Mouse (Mus musculus) erythroblast, adult 5-6 weeks (primary cell): ENCODE results near the gene Swap70. TPM values are rescaled to one million over a fixed set of nuclear protein-coding genes. Genes with fewer than 3 reads are reported as not detected.

Experiments used
- ATAC-seq: replicated peaks from 2 replicates; pipeline ENCODE4 v1.8.0; 2016; ENCODE audit warnings: moderate number of reproducible peaks, mild to moderate bottlenecking, moderate TSS enrichment, inconsistent platforms; ENCODE audit not compliant: poor library complexity, low FRiP score, severe bottlenecking
- total RNA-seq, 2 experiments: library from RNA; stranded (forward) in 1 of 2; stranded (reverse) in 1 of 2; fragments of 150-400 nt in 1 of 2; fragments of 200-764, 138-1000 nt in 1 of 2; gene quantifications; 2 replicates each; pipeline versions ENCODE4 v1.2.3 to v1.2.4; 2015 to 2017; ENCODE audit warnings: low replicate concordance in 2 of 2

The Swap70 gene
- total RNA-seq, 2 experiments from 2014 or later = 3.1 to 11.2 TPM

DNA sequence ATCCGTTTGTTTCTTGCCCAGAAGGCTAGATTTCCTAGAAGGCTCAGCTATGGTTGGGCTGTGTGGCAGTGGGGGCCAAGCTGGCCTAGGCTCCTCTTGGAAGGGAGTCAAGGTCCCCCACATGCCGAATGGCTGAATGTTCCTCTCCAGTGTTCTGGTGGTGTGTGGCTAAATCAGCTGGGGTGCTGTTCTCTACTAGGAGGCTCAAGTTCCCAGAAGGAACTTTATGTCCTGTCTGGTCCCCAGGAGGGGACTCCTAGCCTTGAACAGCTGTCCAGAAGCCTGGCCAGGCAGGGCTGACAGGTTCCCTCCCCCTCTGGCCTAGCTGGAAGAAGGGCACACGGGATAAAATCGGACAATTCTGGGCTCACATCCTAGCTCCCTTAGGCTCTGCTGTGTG, 76.1 kb downstream of the Swap70 start:
- no peak for ATAC-seq

DNA sequence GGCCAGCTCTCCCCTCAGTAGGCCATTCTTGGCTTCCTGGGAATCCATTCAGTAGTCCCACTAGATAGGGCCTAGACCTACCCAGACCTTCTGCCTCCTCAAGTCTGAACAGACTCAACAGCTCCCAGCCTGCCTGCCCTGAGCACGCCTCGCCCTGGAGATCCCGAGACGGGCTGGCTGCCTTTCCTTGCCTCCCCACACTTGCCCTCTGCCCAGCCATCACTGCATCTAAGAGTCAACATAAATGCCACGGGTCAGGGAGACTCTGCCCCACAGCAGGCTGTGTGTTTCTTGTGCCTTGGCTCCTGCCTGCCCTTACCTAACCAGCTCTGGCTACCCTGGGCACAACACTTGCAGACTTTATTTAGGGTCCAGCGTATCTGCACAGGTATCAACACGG, 76.6 kb downstream of the Swap70 start:
- no peak for ATAC-seq

DNA sequence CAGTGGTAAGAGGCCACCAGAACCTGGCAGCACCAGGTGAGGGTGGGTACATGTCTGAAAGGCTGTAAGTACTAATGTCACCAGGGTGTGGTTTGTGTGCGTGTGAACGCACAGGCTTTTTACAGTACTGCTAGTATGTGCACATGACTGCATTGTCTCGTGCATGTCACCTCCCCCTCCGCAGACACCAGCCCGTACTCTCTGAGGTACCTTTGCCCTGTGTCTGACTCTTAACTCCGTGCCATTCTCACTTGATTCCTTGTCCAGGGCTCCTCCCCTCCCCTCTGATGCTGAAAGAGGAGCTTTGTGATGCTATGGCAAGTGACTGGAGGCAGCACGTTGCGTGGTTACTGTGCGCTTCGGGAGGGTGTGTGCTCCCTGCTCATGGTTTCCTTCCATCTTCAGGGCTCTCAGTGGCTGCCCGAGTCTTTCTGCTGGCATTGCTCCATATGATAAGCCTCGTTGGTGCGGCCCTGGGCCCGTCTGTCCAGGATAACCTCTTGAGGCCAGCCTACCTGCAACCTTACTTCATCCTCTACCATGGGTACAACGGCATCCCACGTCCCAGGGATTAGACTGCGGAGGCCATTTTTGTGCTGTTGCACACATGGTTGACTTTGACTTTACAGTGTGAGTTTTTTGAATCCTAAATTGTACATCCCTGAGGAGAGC, 77.4 kb downstream of the Swap70 start:
- ATAC-seq = no peak

DNA sequence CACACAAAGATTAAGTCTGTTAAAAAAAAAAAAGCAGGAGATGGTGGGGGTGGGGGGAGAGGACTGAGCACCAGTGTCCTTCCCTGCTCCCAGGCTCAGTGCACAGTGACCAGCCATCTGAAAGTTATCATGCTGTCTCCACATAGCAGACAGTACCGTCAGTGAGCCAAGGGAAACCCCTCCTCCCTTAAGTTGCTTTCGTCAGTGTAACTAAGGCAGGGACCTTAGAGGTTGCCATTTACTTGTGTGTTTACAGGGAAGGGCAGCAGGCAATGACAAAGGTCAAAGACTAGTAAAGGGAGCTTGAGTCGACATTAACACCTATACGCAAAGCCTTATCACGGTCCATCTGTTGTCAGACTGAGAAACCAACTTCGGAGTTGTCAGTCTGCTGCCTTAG, 81.4 kb downstream of the Swap70 start:
- ATAC-seq = no peak

DNA sequence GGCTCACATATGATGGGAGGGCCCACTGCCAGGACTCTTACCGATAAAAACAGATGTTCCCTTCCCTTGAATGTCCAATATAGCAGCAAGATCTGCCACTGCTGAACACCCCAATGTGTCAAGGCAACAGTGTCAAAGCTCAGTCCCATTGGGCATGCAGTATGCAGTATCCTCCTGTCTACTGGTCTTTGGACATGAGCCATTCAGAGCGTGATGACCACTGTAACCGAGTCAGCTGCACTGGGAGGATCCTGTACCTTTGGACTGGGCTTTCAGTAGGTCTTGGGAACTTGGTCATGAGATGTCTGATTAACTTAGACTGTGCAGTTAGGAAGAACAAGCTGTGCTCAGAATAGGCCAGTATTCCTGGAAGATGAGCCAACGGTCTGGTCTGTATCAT, 84.0 kb downstream of the Swap70 start:
- no peak for ATAC-seq

DNA sequence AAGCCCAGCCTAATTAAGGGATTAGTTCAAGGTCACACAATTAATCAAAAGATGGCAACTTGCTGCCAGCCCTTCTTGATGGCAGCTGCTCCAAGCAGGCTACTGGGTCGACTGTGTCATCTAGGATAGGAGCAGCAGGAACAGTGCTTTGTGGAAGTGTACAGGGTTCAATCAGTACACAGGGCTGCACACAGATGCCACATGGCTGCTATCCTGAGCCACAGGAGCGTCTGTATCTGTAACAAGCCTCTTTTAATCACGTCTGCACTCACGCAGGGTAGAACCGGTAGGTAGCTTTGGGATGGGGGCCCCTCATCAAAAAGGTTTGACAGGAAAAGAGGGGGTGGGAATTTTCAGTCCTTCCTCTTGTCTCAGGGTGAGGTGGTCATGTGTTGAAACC, 84.8 kb downstream of the Swap70 start:
- ATAC-seq = no peak

DNA sequence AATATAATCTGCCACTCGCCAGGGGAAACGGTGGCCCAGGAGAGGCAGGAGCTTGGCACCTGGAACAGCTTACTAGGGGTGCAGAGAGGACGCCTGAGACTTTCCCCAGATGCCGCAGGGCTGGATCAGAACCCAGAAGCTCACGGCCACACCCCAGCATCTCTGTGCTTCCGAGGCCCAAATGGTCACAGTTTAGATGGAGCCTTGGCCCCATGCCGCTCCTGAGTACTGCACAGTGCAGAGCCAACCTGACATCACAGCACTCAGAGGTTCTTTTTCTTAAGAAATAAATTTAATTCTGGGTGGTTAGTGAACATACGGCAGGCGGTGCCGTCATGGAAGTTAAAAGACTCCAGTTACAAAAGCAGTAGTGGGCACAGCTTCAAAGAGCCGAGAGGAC, 86.2 kb downstream of the Swap70 start:
- ATAC-seq = no peak

DNA sequence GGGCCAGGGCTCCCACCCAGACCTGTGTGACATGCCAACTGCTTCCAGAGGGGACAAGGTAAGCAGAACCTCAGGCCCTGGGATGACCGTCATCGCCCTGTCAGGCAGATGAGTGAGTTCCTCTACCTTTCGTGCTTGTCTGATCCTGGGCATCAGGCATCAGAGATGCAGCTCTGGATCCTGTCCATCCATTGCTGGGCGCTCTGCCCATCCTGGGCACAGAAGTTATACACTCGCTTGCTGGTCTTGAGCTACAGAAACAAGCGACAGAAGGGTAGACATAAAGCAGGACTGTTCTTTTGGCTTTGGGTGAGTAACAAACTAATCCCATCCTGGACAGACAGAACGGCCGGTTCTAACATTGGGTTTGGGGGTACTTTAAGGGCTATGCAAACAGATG, 87.7 kb downstream of the Swap70 start:
- no peak for ATAC-seq

DNA sequence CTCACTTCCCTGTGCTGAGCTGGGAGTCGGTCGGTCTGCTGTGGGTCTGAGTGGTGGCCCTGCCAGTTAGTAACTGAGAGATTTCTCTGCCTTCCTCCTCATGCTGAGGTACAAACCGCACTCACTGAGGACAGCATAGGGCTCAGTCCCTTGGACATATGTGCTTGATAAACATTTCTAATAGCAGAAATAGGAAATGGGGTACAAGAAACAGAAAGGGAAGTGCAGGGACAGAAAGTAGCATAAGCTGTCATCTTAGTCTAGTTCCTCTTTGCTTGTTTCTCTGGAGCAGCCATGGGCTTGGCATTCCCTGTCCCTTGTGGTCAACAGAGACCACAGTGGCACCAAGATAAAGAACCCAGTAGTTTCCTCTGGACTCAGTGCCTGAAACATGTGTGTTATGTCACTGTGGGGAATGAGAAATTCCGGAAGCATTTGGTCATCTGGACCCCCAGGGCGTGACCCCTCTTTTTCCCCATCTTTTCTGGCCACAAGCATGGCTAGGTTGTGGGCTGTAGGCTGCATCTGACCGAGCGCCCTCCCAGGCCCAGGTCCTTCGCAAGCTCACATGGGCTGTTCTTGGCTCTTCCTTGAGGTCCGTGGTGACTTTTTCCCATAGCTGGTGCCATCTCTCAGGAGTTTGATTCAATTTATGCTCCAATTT, 92.0 kb downstream of the Swap70 start:
- ATAC-seq = no peak

DNA sequence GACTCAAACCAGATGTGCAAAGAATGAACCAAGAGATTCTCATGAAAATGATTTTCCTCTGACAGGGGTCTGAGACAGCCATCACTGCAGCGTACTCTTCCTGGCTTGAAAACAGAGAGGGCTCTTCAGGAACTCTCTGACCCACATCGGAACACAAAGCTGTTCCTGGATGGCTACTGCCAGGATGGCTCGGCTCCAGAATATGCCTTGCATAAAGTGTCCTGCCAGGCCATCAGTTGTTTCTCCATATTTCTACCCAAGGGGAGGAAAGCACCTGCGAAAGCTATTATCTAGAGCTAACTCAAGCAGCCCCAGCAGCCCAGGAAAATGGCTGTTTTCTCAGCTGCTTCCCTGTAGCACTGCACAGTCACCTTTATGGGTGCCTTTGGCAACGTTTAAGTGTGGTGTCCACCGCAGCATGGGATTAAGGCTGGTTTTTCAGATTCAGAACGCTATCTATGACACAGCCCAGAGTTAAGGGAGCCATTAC, 92.9 kb downstream of the Swap70 start:
- no peak for ATAC-seq

DNA sequence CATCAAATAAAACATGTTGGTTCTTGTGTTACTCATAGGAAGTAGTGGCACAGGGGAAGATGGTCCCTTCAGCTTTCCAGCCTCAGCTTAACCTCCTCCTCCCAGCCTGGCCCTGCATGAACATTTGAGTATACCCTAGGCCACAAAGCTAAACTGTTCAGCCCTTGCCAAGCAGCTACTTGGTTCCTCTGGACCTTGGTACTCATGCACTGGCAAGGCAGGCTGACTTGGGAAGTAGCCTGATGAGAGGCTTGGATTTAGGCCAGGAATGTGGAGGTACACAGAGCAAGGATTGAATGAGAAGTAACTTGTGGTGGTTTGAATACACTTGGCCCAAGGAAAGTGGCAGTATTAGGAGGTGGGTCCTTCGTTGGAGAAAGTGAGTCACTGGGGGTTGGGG, 93.8 kb downstream of the Swap70 start:
- no peak for ATAC-seq

DNA sequence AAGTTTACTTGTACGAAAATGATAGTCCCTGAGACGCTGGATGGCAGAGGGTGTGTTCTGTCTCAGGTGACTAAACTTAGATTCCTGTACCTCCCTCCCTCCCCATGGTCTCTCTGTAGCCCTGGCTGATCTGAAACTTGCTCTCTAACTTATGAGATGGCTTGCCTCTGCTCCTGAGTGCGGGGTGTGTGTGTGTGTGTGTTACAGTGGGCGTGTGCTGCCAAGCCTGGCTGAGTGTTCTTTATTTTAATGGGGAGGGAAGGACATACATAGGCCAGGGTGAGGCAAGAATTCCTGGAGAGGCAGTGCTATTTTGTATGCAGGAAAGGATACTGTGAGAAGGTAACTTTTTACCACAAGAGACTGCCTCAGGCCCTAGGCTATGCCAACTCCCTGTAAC, 95.9 kb downstream of the Swap70 start:
- no peak for ATAC-seq

DNA sequence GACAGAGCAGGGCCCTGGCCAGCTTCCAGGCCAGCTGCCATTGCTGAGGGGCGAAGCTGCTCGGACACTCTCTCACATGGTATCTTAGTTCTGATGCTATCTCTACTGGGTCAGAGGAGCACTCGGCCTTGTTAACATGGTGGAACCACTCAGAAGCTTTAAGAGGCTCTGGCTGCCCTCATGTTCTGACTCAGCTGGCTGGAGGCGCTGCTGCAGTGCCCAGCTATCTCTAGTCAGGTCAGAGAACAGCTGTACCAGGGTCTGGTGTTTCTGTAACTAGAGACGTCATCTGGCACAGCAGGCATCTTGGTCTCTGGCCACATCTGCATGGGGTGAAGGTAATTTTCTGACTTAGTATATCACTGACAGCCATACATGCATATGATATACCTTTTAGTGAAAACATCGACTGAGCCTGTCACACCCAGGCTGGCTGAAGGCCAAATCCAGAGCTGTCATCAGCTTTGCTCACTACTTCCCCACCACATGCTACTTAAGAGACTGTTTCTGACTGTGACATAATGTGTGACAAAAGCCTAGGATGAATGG, 97.5 kb downstream of the Swap70 start:
- ATAC-seq = no peak

DNA sequence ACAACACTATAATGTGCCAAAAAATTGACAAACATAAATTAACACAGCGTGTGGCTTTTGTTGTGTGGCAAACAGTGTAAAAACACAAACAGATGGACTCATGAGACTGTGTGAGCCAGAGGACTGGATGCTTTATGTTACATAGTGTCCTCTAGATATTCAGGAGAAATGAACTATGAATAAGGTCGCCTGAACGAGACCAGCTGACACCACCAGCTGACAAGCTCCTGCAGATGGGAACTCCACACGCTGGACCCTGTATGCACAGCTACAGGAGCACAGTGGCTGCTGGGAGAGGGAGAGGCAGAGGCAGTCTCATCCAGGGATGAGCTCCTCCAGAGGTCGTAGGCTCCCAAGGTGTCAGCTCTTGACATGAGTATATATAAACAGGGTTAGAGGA, 99.6 kb downstream of the Swap70 start:
- no peak for ATAC-seq

DNA sequence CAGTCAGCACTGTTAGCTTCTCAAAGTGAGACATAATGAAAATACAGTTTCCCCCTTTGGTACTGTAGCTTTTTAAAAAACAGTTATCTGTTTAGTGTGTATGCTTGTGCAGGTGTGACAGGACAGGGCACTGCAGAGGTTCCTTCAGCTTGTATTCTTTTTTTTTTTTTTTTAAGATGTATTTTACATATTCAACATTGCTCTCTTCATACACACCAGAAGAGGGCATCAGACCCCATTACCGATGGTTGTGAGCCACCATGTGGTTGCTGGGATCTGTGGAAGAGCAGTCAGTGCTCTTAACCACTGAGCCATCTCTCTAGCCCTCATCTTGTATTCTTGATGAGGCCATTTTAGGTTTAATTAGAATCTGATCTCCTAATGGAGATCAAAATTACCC, 103.3 kb downstream of the Swap70 start:
- no peak for ATAC-seq

DNA sequence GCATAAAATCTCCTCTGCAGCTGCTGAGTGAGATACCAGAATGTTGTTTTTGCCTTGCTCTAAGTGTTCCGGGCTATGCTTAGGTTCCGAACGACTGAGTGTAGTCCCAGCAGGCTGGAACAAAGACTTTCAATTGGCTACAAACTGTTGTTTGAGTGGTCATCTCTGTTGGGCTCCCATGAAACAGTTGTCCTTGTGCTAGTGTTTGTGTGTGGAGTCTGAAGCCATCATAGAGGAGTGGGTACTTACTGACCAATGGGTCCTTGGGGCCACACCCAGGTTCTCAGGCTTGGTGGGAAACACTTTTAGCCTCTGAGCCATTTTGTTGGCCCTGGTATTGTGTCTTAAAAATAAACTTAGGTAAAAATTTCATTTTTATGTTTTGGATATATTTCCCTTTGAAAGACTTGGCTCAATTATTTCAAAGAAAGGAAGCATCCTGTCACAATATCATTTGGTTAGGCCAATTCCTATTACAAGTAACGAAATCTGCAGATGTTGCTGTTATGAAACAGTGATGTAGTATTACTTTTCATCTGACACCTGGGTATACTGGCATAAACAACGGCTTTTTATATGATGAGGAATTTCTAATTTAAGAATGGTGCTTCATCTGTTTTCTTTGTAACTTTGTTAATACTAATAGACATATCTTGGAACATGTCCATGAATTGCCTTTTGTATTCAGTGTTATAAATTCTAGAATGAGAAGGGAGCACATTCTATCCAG, 104.0 kb downstream of the Swap70 start:
- no peak for ATAC-seq

Other genes starting within 250 kb of the Swap70 start
- 10.7 and 14.2 TPM in 2 replicates for gene Tmem41b, start 234.8 kb upstream of the Swap70 start, total RNA-seq (2015; ENCODE audit: low replicate concordance)
- 19.3 and 25.2 TPM in 2 replicates for gene Tmem41b, start 234.8 kb upstream of the Swap70 start, total RNA-seq (2017; ENCODE audit: low replicate concordance)
- gene Ipo7, start 203.4 kb upstream of the Swap70 start, total RNA-seq (2015; ENCODE audit: low replicate concordance) = 17.9 and 24.5 TPM in 2 replicates
- 33.1 and 39.3 TPM in 2 replicates for gene Ipo7, start 203.4 kb upstream of the Swap70 start, total RNA-seq (2017; ENCODE audit: low replicate concordance)
- gene Zfp143, start 160.5 kb upstream of the Swap70 start, total RNA-seq (2015; ENCODE audit: low replicate concordance) = 16.1 and 22.1 TPM in 2 replicates
- gene Zfp143, start 160.5 kb upstream of the Swap70 start, total RNA-seq (2017; ENCODE audit: low replicate concordance) = 14.6 and 16.7 TPM in 2 replicates
- 8.5 and 21.9 TPM in 2 replicates for gene Wee1, start 99.7 kb upstream of the Swap70 start, total RNA-seq (2015; ENCODE audit: low replicate concordance)
- gene Wee1, start 99.7 kb upstream of the Swap70 start, total RNA-seq (2017; ENCODE audit: low replicate concordance) = 6.8 and 9.5 TPM in 2 replicates